Mouse (Mus musculus) liver, adult 2 months (tissue): ENCODE results near the gene Sema6d.

Source experiments
- CTCF ChIP-seq: fragments of 200-500 bp; IDR thresholded peaks from 2 replicates; pipeline ENCODE4 v1.5.1; 2011; ENCODE audit warnings: low read depth, low read length, control low read depth
- POLR2A ChIP-seq: fragments of 200-500 bp; IDR thresholded peaks from 2 replicates; pipeline ENCODE4 v1.6.1; 2011; ENCODE audit warnings: low read length, control low read depth; ENCODE audit not compliant: insufficient read depth; ENCODE audit errors: extremely low read depth

- TF ChIP-seq POLR2A (no peak), CTCF (no peak)
Observed at GRCm38 (mm10) chr2:124332890-124333289, 243.1 kb downstream of the Sema6d start.
